Mouse (Mus musculus) urinary bladder, adult 2 months (tissue): Measurements from ENCODE around the gene Glo1. TPM values are rescaled to one million over a fixed set of nuclear protein-coding genes. Genes with fewer than 3 reads are reported as not detected.

Source experiments
- polyA plus RNA-seq: library from polyadenylated mRNA; depleted of rRNA; stranded (reverse); fragments of >200 nt; gene quantifications from 2 replicates; pipeline ENCODE4 v1.2.3, GENCODE M21; 2012; rRNA removed

The Glo1 gene
- polyA plus RNA-seq, 1 experiment: 115 TPM

Other genes starting within 250 kb of the Glo1 start
- 11.7 and 14.0 TPM in 2 replicates for gene Btbd9, start 50.4 kb downstream of the Glo1 start, polyA plus RNA-seq
- gene Dnah8, start 2.5 kb downstream of the Glo1 start, polyA plus RNA-seq: 0.74 and 0.78 TPM in 2 replicates